Mouse (Mus musculus): ENCODE data around the gene Fam57a. TPM values are rescaled to one million over a fixed set of nuclear protein-coding genes. Genes with fewer than 3 reads are reported as not detected.

The Fam57a gene
- 15.5 and 19.9 TPM in 2 replicates for polyA plus RNA-seq (2015; fragmentation: Nextera tagmentation; extraction: Ambion mirVana)

DNA sequence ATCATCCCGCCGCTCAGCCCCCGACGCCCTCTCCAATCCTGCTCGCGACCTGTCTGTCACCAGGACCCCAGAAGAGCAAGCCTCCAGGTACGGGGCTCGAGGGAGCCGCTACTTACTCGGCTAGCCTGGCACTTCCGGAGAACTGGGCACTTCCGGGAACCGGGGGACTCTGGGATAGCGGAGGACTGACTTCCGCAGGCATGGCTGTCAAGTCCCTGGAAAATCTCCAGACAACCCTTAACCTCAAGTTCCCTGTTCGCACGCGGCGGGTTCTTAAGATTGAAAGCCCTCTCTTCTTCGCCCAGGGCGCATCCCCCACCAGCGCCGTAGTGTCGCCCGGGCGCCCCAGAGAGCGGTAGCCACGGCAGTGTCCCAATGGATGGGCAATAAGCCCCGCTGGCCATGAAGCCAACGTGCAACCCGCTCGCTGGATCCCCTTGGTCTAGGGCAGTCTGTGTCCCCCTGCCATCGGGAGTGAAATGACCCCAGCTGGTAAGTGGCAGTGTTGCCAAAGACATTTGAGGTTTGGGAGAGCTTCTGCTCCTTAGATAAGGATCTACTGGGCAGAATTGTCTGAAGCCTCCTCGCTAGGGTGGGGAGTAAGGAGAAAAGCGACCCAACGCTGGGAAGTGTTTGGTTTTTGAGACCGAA lies at the start of gene Fam57a, which contains the start of gene Vps53:
TSS of gene Fam57a (plus strand) at position 177 of the 651 bp plus-strand sequence.
TSS of gene Vps53 (minus strand) at position 153 of the 651 bp plus-strand sequence.
- peak within 1 kb of the TSS; percentile 58 for H3K9ac ChIP-seq (ENCODE audit: low read depth, low read length)
- ATAC-seq = peak; percentile 82
- H3K4me2 ChIP-seq (replicated peaks; ENCODE audit: low read depth) = peak within 1 kb of the TSS; percentile 95
- 0 out of 2 replicates have a peak, but pooled peaks cover 4% of the 10 kb centered on the region for H3K36me3 ChIP-seq (ENCODE audit: control insufficient read depth, insufficient read depth)
- no peaks in the 10 kb centered on the region for H3K9me3 ChIP-seq (ENCODE audit: control insufficient read depth)
- peak within 1 kb of the TSS; percentile 74 for H3K27ac ChIP-seq (ENCODE audit: low read depth, low read length)
- WGBS = under 1% methylated on average over 37 of the region's 37 CpGs
- TF ChIP-seq CTCF (IDR thresholded peaks at IDR 0.05; ENCODE audit: low read depth) = no peak
- no peaks in the 10 kb centered on the region for H3K4me1 ChIP-seq (replicated peaks; ENCODE audit: control insufficient read depth, insufficient read depth, low read length)
- H3K4me3 ChIP-seq (ENCODE audit: low read depth, low read length) = peak within 1 kb of the TSS; percentile 71
- H3K27me3 ChIP-seq (replicated peaks; ENCODE audit: control insufficient read depth, insufficient read depth, low read length) = no peaks in the 10 kb centered on the region

DNA sequence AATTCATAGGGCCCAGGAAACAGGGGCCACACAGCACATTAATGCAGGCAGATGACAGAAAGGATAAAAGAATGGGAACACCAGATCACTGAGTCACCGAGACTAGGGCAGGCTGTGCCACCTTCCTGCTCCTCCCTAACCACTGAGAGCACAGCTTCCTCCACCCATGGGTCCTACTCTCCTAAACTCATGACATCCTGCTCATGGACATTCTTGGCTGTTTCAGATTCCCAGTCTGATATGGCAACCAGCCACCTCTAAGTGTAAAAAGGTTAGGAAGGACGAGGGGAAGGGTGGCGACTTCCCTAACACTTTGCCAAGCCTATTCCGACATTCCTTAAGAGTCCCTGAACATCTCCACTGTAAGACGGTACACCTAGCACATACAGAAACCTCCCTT lies 48.6 kb upstream of the Fam57a start:
- Histone ChIP-seq H3K36me3 (ENCODE audit: control insufficient read depth, insufficient read depth) (peaks cover 40% of the 10 kb centered on the region), H3K9me3 (ENCODE audit: control insufficient read depth) (no peaks in the 10 kb centered on the region), H3K4me3 (ENCODE audit: low read depth, low read length) (no peak overlapping the region), H3K9ac (ENCODE audit: low read depth, low read length) (no peak overlapping the region), H3K27me3 (replicated peaks; ENCODE audit: control insufficient read depth, insufficient read depth, low read length) (no peaks in the 10 kb centered on the region), H3K27ac (ENCODE audit: low read depth, low read length) (no peak overlapping the region), H3K4me2 (replicated peaks; ENCODE audit: low read depth) (no peak overlapping the region), H3K4me1 (replicated peaks; ENCODE audit: control insufficient read depth, insufficient read depth, low read length) (no peaks in the 10 kb centered on the region)
- no peak for ATAC-seq
- no peak for TF ChIP-seq CTCF (IDR thresholded peaks at IDR 0.05; ENCODE audit: low read depth)
- 72% methylated on average over 5 of the region's 5 CpGs for WGBS

DNA sequence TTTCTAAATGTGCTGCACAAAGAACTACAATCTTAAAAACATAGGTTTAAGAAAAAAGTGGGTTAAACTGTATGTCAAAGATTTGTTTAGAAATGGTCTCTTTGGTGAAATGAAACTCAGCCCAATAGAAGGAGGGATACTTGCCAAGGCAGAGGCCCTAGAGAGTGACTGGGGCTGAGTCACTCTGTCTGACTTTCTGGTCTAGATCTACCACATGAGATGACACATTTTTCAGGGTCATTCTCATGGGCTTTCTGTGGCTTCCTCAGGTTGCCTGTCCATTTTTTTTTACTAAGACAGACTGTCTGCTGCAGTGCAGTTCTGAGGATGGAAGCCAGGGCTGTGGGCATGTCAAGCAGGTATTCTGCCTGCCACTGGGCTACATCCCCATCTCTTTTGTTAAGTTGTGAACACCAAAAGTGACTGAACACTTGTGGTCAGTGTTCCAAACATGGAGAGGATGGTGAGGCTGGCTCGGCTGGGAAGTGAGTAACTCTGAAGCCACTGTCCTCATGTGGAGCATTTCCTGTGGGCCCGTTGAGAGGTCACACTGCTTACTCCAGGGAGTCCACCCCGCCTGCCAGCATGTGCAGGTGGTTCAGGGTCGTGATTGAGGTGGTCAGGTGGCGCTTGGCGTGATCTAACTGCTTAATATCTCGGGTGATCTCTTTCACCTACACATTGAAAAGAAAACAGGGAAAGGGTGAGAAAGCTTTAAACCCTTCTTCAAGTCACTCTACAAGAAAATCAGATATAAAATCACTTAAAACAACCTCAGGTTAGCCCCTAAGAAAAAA lies 43.6 kb upstream of the Fam57a start:
- Histone ChIP-seq H3K36me3 (ENCODE audit: control insufficient read depth, insufficient read depth) (peaks cover 42% of the 10 kb centered on the region), H3K9me3 (ENCODE audit: control insufficient read depth) (no peaks in the 10 kb centered on the region), H3K9ac (ENCODE audit: low read depth, low read length) (no peak overlapping the region), H3K27ac (ENCODE audit: low read depth, low read length) (no peak overlapping the region), H3K4me2 (replicated peaks; ENCODE audit: low read depth) (no peak overlapping the region), H3K4me3 (ENCODE audit: low read depth, low read length) (no peak overlapping the region), H3K27me3 (replicated peaks; ENCODE audit: control insufficient read depth, insufficient read depth, low read length) (no peaks in the 10 kb centered on the region), H3K4me1 (replicated peaks; ENCODE audit: control insufficient read depth, insufficient read depth, low read length) (no peaks in the 10 kb centered on the region)
- TF ChIP-seq CTCF (IDR thresholded peaks at IDR 0.05; ENCODE audit: low read depth) = no peak
- WGBS = 83% methylated on average over 7 of the region's 7 CpGs
- no peak for ATAC-seq

- no peaks in the 10 kb centered on the region for H3K27me3 ChIP-seq (replicated peaks; ENCODE audit: control insufficient read depth, insufficient read depth, low read length)
- peaks cover 30% of the 10 kb centered on the region for H3K36me3 ChIP-seq (ENCODE audit: control insufficient read depth, insufficient read depth)
- no peak for TF ChIP-seq CTCF (IDR thresholded peaks at IDR 0.05; ENCODE audit: low read depth)
- WGBS = 79% methylated on average over 3 of the region's 3 CpGs
- no peak overlapping the region for H3K4me3 ChIP-seq (ENCODE audit: low read depth, low read length)
- no peak for ATAC-seq
- no peak overlapping the region for H3K27ac ChIP-seq (ENCODE audit: low read depth, low read length)
- no peaks in the 10 kb centered on the region for H3K9me3 ChIP-seq (ENCODE audit: control insufficient read depth)
- H3K4me2 ChIP-seq (replicated peaks; ENCODE audit: low read depth) = no peak overlapping the region
- H3K4me1 ChIP-seq (replicated peaks; ENCODE audit: control insufficient read depth, insufficient read depth, low read length) = no peaks in the 10 kb centered on the region
- H3K9ac ChIP-seq (ENCODE audit: low read depth, low read length) = no peak overlapping the region
These were observed 41.5 kb upstream of the Fam57a start for GRCm38 (mm10) chr11:76137996-76138395.

DNA sequence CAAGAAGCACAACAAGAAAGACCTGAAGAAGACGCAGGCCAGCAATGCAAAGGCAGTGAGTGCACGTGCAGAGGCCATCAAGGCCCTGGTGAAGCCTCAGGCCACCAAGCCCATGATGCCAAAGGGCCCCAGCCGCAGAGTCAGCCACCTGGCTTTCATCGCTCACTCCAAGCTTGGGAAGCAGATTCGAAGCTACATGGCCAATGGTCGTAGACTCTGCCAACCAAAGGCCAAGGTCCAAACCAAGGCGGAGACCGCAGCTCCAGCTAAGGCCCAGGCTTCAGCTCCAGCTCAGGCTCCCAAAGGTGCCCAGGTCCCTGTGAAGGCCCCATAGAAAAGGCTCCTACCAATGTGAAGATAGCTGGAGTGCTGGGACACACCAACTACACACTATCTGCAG lies 35.1 kb upstream of the Fam57a start:
- Histone ChIP-seq H3K27me3 (replicated peaks; ENCODE audit: control insufficient read depth, insufficient read depth, low read length) (no peaks in the 10 kb centered on the region), H3K4me1 (replicated peaks; ENCODE audit: control insufficient read depth, insufficient read depth, low read length) (0 out of 2 replicates have a peak, but pooled peaks cover 4% of the 10 kb centered on the region), H3K9me3 (ENCODE audit: control insufficient read depth) (no peaks in the 10 kb centered on the region), H3K4me3 (ENCODE audit: low read depth, low read length) (no peak overlapping the region), H3K9ac (ENCODE audit: low read depth, low read length) (no peak overlapping the region), H3K4me2 (replicated peaks; ENCODE audit: low read depth) (no peak overlapping the region), H3K27ac (ENCODE audit: low read depth, low read length) (0 out of 2 replicates have a peak overlapping the region, but pooled peaks have one; percentile 17), H3K36me3 (ENCODE audit: control insufficient read depth, insufficient read depth) (peaks cover 11% of the 10 kb centered on the region; the same call in 1 of the 2 replicates)
- TF ChIP-seq CTCF (IDR thresholded peaks at IDR 0.05; ENCODE audit: low read depth) = no peak
- WGBS = 59% methylated on average over 8 of the region's 8 CpGs
- no peak for ATAC-seq

GRCm38 (mm10) chr11:76145169-76145568 lies 34.3 kb upstream of the Fam57a start:
- no peaks in the 10 kb centered on the region for H3K9me3 ChIP-seq (ENCODE audit: control insufficient read depth)
- no peak overlapping the region for H3K9ac ChIP-seq (ENCODE audit: low read depth, low read length)
- 0 out of 2 replicates have a peak overlapping the region, but pooled peaks have one; percentile 17 for H3K27ac ChIP-seq (ENCODE audit: low read depth, low read length)
- H3K4me1 ChIP-seq (replicated peaks; ENCODE audit: control insufficient read depth, insufficient read depth, low read length) = 0 out of 2 replicates have a peak, but pooled peaks cover 4% of the 10 kb centered on the region
- no peak overlapping the region for H3K4me3 ChIP-seq (ENCODE audit: low read depth, low read length)
- no peak for TF ChIP-seq CTCF (IDR thresholded peaks at IDR 0.05; ENCODE audit: low read depth)
- H3K36me3 ChIP-seq (ENCODE audit: control insufficient read depth, insufficient read depth) = peaks cover 12% of the 10 kb centered on the region; the same call in 1 of the 2 replicates
- no peak overlapping the region for H3K4me2 ChIP-seq (replicated peaks; ENCODE audit: low read depth)
- 94% methylated on average over 1 of the region's 1 CpGs for WGBS
- no peaks in the 10 kb centered on the region for H3K27me3 ChIP-seq (replicated peaks; ENCODE audit: control insufficient read depth, insufficient read depth, low read length)
- ATAC-seq = peak; percentile 47

Measured in intestine, postnatal 0 days (tissue).